Mouse (Mus musculus) CD4-positive, CD25-positive, alpha-beta regulatory T cell (primary cell): ENCODE data around the gene Gm21996. TPM values are rescaled to one million over a fixed set of nuclear protein-coding genes. Genes with fewer than 3 reads are reported as not detected.

ENCODE experiments used
- polyA plus RNA-seq: library from polyadenylated mRNA; unstranded; fragments of 100-300 nt; shearing (Covaris generic); gene quantifications from one replicate; pipeline ENCODE4 v1.2.1, GENCODE M21; 2017

Gene Gm21996
- not detected for polyA plus RNA-seq

GRCm38 (mm10) chrY:89745432-89745831 lies at the start of gene Gm21996:
TSS of gene Gm21996 (minus strand) at chrY:89745532.

